Mouse (Mus musculus) brain, embryonic 14.5 days (tissue): ENCODE measurements around the gene Agk. TPM values are rescaled to one million over a fixed set of nuclear protein-coding genes. Genes with fewer than 3 reads are reported as not detected.

Experiments used
- DNase-seq: peaks from one replicate; pipeline ENCODE4 v3.0.0-alpha.2; 2011; ENCODE audit warnings: low read depth
- CTCF ChIP-seq: fragments of 200-500 bp; IDR thresholded peaks from 2 replicates; pipeline ENCODE4 v1.5.1; 2012; ENCODE audit warnings: inconsistent platforms, mild to moderate bottlenecking, moderate library complexity, borderline replicate concordance; ENCODE audit not compliant: insufficient read depth, insufficient read length; ENCODE audit errors: extremely low read depth
- POLR2A ChIP-seq: fragments of 200-500 bp; IDR thresholded peaks from 2 replicates; pipeline ENCODE4 v1.6.1; 2012; ENCODE audit warnings: mild to moderate bottlenecking, inconsistent platforms, borderline replicate concordance; ENCODE audit not compliant: poor library complexity, insufficient read depth, insufficient read length, severe bottlenecking; ENCODE audit errors: extremely low read depth
- polyA plus RNA-seq: library from polyadenylated mRNA; depleted of rRNA; stranded (reverse); fragments of >200 nt; gene quantifications from 2 replicates; pipeline ENCODE4 v1.2.3, GENCODE M21; 2012; rRNA removed

The Agk gene
- polyA plus RNA-seq: 30.0 and 33.2 TPM in 2 replicates

- no peak for TF ChIP-seq CTCF
- TF ChIP-seq POLR2A: peak; percentile 73; the same call in 1 of the 2 replicates
- DNase-seq: peak; percentile 92
Observed at GRCm38 (mm10) chr6:40324897-40325841, at the start of gene Agk. TSS of gene Agk (plus strand) at chr6:40325172.

GRCm38 (mm10) chr6:40300707-40301106 is 24.3 kb upstream of the Agk start:
- TF ChIP-seq POLR2A (no peak), CTCF (no peak)
- DNase-seq: no peak

- no peak for TF ChIP-seq POLR2A
- TF ChIP-seq CTCF: peak; percentile 76; the same call in 1 of the 2 replicates
Observed at GRCm38 (mm10) chr6:40303379-40303778, 21.6 kb upstream of the Agk start.

GRCm38 (mm10) chr6:40304972-40305371 is 20.0 kb upstream of the Agk start:
- TF ChIP-seq CTCF (no peak), POLR2A (no peak)
- DNase-seq: no peak

More at GRCm38 (mm10) chr6:40303379-40303778, 21.6 kb upstream of the Agk start:
- DNase-seq: peak; percentile 91

- TF ChIP-seq POLR2A (no peak), CTCF (no peak)
- DNase-seq: peak; percentile 2
Observed at GRCm38 (mm10) chr6:40326341-40326740, 1.4 kb downstream of the Agk start.

- no peak for DNase-seq
- TF ChIP-seq CTCF (no peak), POLR2A (no peak)
Observed at GRCm38 (mm10) chr6:40333497-40333896, 8.5 kb downstream of the Agk start.

GRCm38 (mm10) chr6:40336735-40337731 is 12.1 kb downstream of the Agk start:
- DNase-seq: peak; percentile 27
- TF ChIP-seq CTCF (no peak), POLR2A (no peak)

- DNase-seq: peak; percentile 89
- TF ChIP-seq POLR2A: no peak
- TF ChIP-seq CTCF: no peak
Observed at GRCm38 (mm10) chr6:40346959-40347771, 22.2 kb downstream of the Agk start.

- TF ChIP-seq POLR2A (no peak), CTCF (no peak)
- no peak for DNase-seq
Observed at GRCm38 (mm10) chr6:40347772-40348111, 22.8 kb downstream of the Agk start.

- TF ChIP-seq POLR2A (no peak), CTCF (no peak)
- no peak for DNase-seq
Observed at GRCm38 (mm10) chr6:40350041-40350440, 25.1 kb downstream of the Agk start.

- DNase-seq: no peak
- TF ChIP-seq POLR2A (no peak), CTCF (no peak)
Observed at GRCm38 (mm10) chr6:40350856-40351255, 25.9 kb downstream of the Agk start.

GRCm38 (mm10) chr6:40353360-40353759 is 28.4 kb downstream of the Agk start:
- TF ChIP-seq POLR2A: no peak
- peak; percentile 7; the same call in 1 of the 2 replicates for TF ChIP-seq CTCF
- peak; percentile 9 for DNase-seq
